Mouse (Mus musculus): ENCODE data around the gene Ano6. TPM values are rescaled to one million over a fixed set of nuclear protein-coding genes. Genes with fewer than 3 reads are reported as not detected.
A peak's percentile ranks its signal among the peaks of the same experiment; 100 is the strongest.

Ano6 gene
- polyA plus RNA-seq, 1 experiment, result 54.5 TPM

DNA sequence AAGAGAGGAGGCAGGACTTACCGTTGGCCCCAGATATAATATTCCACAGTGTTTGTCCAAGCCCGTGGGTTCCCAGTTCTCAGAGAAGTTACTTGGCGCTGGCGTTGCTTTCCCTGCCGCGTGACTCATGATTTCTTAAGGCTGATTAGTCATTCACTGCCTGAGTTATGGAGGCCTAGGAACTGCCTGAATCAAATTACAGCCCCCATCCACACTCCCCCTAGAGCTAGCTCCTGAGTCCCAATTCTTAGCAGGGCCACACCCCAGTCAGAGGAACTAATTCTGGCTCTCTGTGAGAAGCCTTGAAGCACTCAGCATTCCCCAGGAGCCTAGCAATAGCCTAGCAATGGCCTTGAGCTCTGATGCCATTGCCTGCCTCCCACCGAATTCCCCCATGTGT lies 13.6 kb downstream of the Ano6 start:
- H3ac ChIP-seq (ENCODE audit: control insufficient read depth, insufficient read length), result no peak overlapping the region
- peak overlapping the region; percentile 91 for H3K4me2 ChIP-seq (ENCODE audit: low read depth)
- no peaks in the 10 kb centered on the region for H3K27me3 ChIP-seq (ENCODE audit: control insufficient read depth, insufficient read depth, insufficient read length)
- H3K36me3 ChIP-seq (ENCODE audit: control insufficient read depth, insufficient read depth), result no peaks in the 10 kb centered on the region
- peaks cover 64% of the 10 kb centered on the region for H3K79me2 ChIP-seq (ENCODE audit: control insufficient read depth, insufficient read depth)
- TF ChIP-seq USF1 (IDR thresholded peaks at IDR 0.05; ENCODE audit: low read depth), result peak; percentile 69
- TF ChIP-seq MYOG (IDR thresholded peaks at IDR 0.05; ENCODE audit: control insufficient read depth in 1 of 3, insufficient read depth in 1 of 3, insufficient read length in 2 of 3, low read depth in 2 of 3), result no peak
- peak; percentile 42 for TF ChIP-seq SRF (IDR thresholded peaks at IDR 0.05; ENCODE audit: control insufficient read depth, insufficient read length, low read depth)
- TF ChIP-seq CEBPB (IDR thresholded peaks at IDR 0.05; ENCODE audit: insufficient read depth, poor library complexity, severe bottlenecking), result peak; percentile 68; the same call in 1 of the 2 replicates
- peak in 1 of 3 experiments; percentile 18 for TF ChIP-seq MYOD1 (IDR thresholded peaks at IDR 0.05; ENCODE audit: control insufficient read depth in 1 of 3, insufficient read length in 2 of 3, low read depth in 2 of 3)
- peak overlapping the region; percentile 1 for H3K4me3 ChIP-seq

DNA sequence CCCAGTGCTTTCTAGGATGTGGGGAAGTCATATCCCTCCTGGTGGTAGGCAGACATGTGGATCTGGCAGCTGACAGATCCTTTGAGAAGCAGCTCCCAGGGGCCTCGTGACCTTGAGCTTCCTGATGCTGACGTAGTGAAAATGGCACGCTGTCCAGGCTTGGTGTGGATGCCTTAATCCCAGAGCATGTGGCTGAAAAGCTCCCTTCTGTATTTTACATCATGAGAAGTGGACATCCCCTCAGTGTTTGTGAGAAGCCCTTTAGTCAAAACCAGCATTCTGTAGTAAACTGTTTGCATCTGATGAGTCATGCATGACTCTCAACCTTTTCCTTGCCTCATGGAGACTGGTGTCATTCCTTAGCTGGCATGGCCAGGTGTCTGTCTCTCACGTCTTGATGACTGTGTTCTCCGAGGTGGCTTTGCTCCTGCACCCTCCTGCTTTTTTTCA lies 14.4 kb downstream of the Ano6 start:
- TF ChIP-seq CEBPB (IDR thresholded peaks at IDR 0.05; ENCODE audit: insufficient read depth, poor library complexity, severe bottlenecking) (no peak), POLR2AphosphoS2 (IDR thresholded peaks at IDR 0.05; ENCODE audit: insufficient read length, low read depth) (no peak), MAX (IDR thresholded peaks at IDR 0.05; ENCODE audit: low read depth) (peak; percentile 91), SRF (IDR thresholded peaks at IDR 0.05; ENCODE audit: control insufficient read depth, insufficient read length, low read depth) (peak; percentile 38), E2F4 (IDR thresholded peaks at IDR 0.05; ENCODE audit: insufficient read depth) (no peak), USF1 (IDR thresholded peaks at IDR 0.05; ENCODE audit: low read depth) (peak; percentile 88), MYOD1 (IDR thresholded peaks at IDR 0.05; ENCODE audit: control insufficient read depth in 1 of 3, insufficient read length in 2 of 3, low read depth in 2 of 3) (peak in 2 of 3 experiments; percentile 69 to 78), TCF12 (IDR thresholded peaks at IDR 0.05; ENCODE audit: insufficient read depth, poor library complexity, severe bottlenecking) (peak; percentile 42), REST (IDR thresholded peaks at IDR 0.05; ENCODE audit: insufficient read depth, insufficient read length) (no peak), MYOG (IDR thresholded peaks at IDR 0.05; ENCODE audit: control insufficient read depth in 1 of 3, insufficient read depth in 1 of 3, insufficient read length in 2 of 3, low read depth in 2 of 3) (peak in 1 of 3 experiments; percentile 85), POLR2A (IDR thresholded peaks at IDR 0.05; ENCODE audit: insufficient read length, low read depth) (no peak), TCF3 (IDR thresholded peaks at IDR 0.05; ENCODE audit: insufficient read length, low read depth) (no peak)
- Histone ChIP-seq H3ac (ENCODE audit: control insufficient read depth, insufficient read length) (no peak overlapping the region), H3K4me2 (ENCODE audit: low read depth) (peak overlapping the region; percentile 90), H3K27me3 (ENCODE audit: control insufficient read depth, insufficient read depth, insufficient read length) (no peaks in the 10 kb centered on the region), H3K36me3 (ENCODE audit: control insufficient read depth, insufficient read depth) (peaks cover 5% of the 10 kb centered on the region), H3K79me2 (ENCODE audit: control insufficient read depth, insufficient read depth) (peaks cover 64% of the 10 kb centered on the region), H3K4me3 (peak overlapping the region; percentile 1)

- Histone ChIP-seq H3K4me2 (ENCODE audit: low read depth) (no peak overlapping the region), H3K36me3 (ENCODE audit: control insufficient read depth, insufficient read depth) (peaks cover 23% of the 10 kb centered on the region), H3ac (ENCODE audit: control insufficient read depth, insufficient read length) (no peak overlapping the region), H3K27me3 (ENCODE audit: control insufficient read depth, insufficient read depth, insufficient read length) (no peaks in the 10 kb centered on the region), H3K4me3 (no peak overlapping the region), H3K79me2 (ENCODE audit: control insufficient read depth, insufficient read depth) (peaks cover 86% of the 10 kb centered on the region)
- no peak for TF ChIP-seq MYOD1 (IDR thresholded peaks at IDR 0.05; ENCODE audit: control insufficient read depth in 1 of 3, insufficient read length in 2 of 3, low read depth in 2 of 3)
- no peak for TF ChIP-seq TCF3 (IDR thresholded peaks at IDR 0.05; ENCODE audit: insufficient read length, low read depth)
These were observed 17.3 kb downstream of the Ano6 start for GRCm38 (mm10) chr15:95807908-95808307.

DNA sequence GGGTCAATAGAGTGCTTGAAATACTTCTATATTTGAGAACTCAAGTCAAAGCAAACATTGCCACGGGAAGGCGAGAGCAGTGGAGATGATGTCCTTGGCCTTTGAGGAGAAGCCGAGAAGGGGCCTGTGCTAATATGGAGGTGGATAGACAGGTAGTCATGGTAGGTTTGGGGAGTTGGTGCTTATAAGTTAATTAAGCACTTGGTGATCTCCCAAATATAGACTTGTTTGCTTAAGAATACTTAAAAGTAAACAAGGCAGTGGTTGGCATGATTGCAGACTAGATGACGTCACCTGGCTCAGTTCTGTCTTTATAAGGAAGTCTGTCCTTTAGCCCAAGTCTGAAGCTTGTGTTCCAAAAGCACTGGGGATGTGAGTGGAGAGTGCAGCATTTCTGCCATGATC lies 19.7 kb downstream of the Ano6 start:
- TF ChIP-seq POLR2A (IDR thresholded peaks at IDR 0.05; ENCODE audit: insufficient read length, low read depth) (no peak), REST (IDR thresholded peaks at IDR 0.05; ENCODE audit: insufficient read depth, insufficient read length) (no peak), MYOD1 (IDR thresholded peaks at IDR 0.05; ENCODE audit: control insufficient read depth in 1 of 3, insufficient read length in 2 of 3, low read depth in 2 of 3) (no peak), CEBPB (IDR thresholded peaks at IDR 0.05; ENCODE audit: insufficient read depth, poor library complexity, severe bottlenecking) (no peak), E2F4 (IDR thresholded peaks at IDR 0.05; ENCODE audit: insufficient read depth) (no peak), USF1 (IDR thresholded peaks at IDR 0.05; ENCODE audit: low read depth) (no peak), SRF (IDR thresholded peaks at IDR 0.05; ENCODE audit: control insufficient read depth, insufficient read length, low read depth) (no peak), TCF12 (IDR thresholded peaks at IDR 0.05; ENCODE audit: insufficient read depth, poor library complexity, severe bottlenecking) (no peak), POLR2AphosphoS2 (IDR thresholded peaks at IDR 0.05; ENCODE audit: insufficient read length, low read depth) (no peak), MYOG (IDR thresholded peaks at IDR 0.05; ENCODE audit: control insufficient read depth in 1 of 3, insufficient read depth in 1 of 3, insufficient read length in 2 of 3, low read depth in 2 of 3) (no peak)
- H3ac ChIP-seq (ENCODE audit: control insufficient read depth, insufficient read length), result no peak overlapping the region
- H3K79me2 ChIP-seq (ENCODE audit: control insufficient read depth, insufficient read depth), result peaks cover 100% of the 10 kb centered on the region
- H3K4me3 ChIP-seq, result no peak overlapping the region
- H3K4me2 ChIP-seq (ENCODE audit: low read depth), result no peak overlapping the region
- peaks cover 23% of the 10 kb centered on the region for H3K36me3 ChIP-seq (ENCODE audit: control insufficient read depth, insufficient read depth)
- no peaks in the 10 kb centered on the region for H3K27me3 ChIP-seq (ENCODE audit: control insufficient read depth, insufficient read depth, insufficient read length)

- TF ChIP-seq USF1 (IDR thresholded peaks at IDR 0.05; ENCODE audit: low read depth) (peak; percentile 27), TCF12 (IDR thresholded peaks at IDR 0.05; ENCODE audit: insufficient read depth, poor library complexity, severe bottlenecking) (no peak), POLR2AphosphoS2 (IDR thresholded peaks at IDR 0.05; ENCODE audit: insufficient read length, low read depth) (no peak), MYOG (IDR thresholded peaks at IDR 0.05; ENCODE audit: control insufficient read depth in 1 of 3, insufficient read depth in 1 of 3, insufficient read length in 2 of 3, low read depth in 2 of 3) (peak in 1 of 3 experiments; percentile 6), MAX (IDR thresholded peaks at IDR 0.05; ENCODE audit: low read depth) (no peak), REST (IDR thresholded peaks at IDR 0.05; ENCODE audit: insufficient read depth, insufficient read length) (no peak), SRF (IDR thresholded peaks at IDR 0.05; ENCODE audit: control insufficient read depth, insufficient read length, low read depth) (no peak), MYOD1 (IDR thresholded peaks at IDR 0.05; ENCODE audit: control insufficient read depth in 1 of 3, insufficient read length in 2 of 3, low read depth in 2 of 3) (peak in 1 of 3 experiments; percentile 5), CEBPB (IDR thresholded peaks at IDR 0.05; ENCODE audit: insufficient read depth, poor library complexity, severe bottlenecking) (no peak), POLR2A (IDR thresholded peaks at IDR 0.05; ENCODE audit: insufficient read length, low read depth) (no peak)
These were observed 22.4 kb downstream of the Ano6 start for GRCm38 (mm10) chr15:95812821-95813571.

More at GRCm38 (mm10) chr15:95812821-95813571, 22.4 kb downstream of the Ano6 start:
- Histone ChIP-seq H3K79me2 (ENCODE audit: control insufficient read depth, insufficient read depth) (peaks cover 100% of the 10 kb centered on the region), H3ac (ENCODE audit: control insufficient read depth, insufficient read length) (no peak overlapping the region), H3K4me2 (ENCODE audit: low read depth) (no peak overlapping the region), H3K4me3 (no peak overlapping the region), H3K36me3 (ENCODE audit: control insufficient read depth, insufficient read depth) (peaks cover 23% of the 10 kb centered on the region), H3K27me3 (ENCODE audit: control insufficient read depth, insufficient read depth, insufficient read length) (no peaks in the 10 kb centered on the region)

Measured in myocyte (in vitro differentiated cells).